Mouse (Mus musculus) natural killer cell, adult 2 months (primary cell): ENCODE data around the gene Tmem230.
"Not testable (repeated sequence)": the region's sequence is repeated elsewhere in the genome, so short reads cannot be mapped to it uniquely, and the experiment has no call there.

Experiments used
- DNase-seq, 2 experiments: peaks; one replicate each; pipeline ENCODE4 v3.0.0; 2022; ENCODE audit warnings: low spot score in 2 of 2

Gene Tmem230

GRCm38 (mm10) chr2:132272694-132273389 lies 25.2 kb upstream of the Tmem230 start:
- DNase-seq = no peak

- no peak for DNase-seq
Measured at GRCm38 (mm10) chr2:132270331-132270951, 22.8 kb upstream of the Tmem230 start.

GRCm38 (mm10) chr2:132269217-132269616 lies 21.6 kb upstream of the Tmem230 start:
- DNase-seq = peak; percentile 69 to 81

DNA sequence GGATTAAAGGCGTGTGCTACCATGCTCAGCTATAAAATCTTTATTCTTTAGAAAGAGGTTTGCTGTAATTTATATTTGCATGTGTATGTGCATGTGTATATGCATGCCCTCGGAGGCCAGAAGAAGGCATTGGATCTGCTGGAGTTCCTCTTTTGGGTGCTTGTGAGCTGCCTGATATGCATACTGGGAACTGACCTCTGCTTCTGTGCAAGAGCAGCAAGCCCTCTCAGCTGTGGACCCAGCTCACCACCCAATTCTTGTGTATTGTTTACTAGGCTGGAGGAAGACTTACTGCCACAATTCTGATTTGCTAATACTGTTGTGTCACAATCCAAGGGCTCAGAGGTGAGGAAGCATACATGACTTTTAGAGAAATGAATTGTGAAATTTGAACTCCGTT lies 18.5 kb upstream of the Tmem230 start:
- DNase-seq = no peak

GRCm38 (mm10) chr2:132265196-132265595 lies 17.6 kb upstream of the Tmem230 start:
- no peak for DNase-seq

DNA sequence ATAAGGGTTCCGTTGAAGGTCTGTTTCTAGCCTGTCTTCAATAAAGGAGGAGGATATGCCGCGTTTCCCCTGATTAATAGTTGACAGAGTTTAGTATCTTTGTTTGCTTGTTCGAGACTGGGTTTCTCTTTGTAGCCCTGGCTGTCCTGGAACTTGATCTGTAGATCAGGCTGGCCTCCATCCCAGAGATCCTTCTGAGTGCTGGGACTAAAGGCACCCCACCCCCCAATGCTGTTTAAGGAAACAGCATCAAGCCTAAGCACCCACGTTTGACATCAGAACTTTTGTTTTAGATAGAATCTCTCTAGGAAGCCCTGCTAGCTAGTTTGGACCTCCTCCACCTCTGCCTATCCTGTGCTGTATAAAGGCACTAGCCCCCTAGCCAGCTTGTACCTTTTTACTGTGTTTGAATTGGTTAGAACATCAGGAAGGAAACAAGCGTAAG lies 16.7 kb upstream of the Tmem230 start:
- DNase-seq = no peak

DNA sequence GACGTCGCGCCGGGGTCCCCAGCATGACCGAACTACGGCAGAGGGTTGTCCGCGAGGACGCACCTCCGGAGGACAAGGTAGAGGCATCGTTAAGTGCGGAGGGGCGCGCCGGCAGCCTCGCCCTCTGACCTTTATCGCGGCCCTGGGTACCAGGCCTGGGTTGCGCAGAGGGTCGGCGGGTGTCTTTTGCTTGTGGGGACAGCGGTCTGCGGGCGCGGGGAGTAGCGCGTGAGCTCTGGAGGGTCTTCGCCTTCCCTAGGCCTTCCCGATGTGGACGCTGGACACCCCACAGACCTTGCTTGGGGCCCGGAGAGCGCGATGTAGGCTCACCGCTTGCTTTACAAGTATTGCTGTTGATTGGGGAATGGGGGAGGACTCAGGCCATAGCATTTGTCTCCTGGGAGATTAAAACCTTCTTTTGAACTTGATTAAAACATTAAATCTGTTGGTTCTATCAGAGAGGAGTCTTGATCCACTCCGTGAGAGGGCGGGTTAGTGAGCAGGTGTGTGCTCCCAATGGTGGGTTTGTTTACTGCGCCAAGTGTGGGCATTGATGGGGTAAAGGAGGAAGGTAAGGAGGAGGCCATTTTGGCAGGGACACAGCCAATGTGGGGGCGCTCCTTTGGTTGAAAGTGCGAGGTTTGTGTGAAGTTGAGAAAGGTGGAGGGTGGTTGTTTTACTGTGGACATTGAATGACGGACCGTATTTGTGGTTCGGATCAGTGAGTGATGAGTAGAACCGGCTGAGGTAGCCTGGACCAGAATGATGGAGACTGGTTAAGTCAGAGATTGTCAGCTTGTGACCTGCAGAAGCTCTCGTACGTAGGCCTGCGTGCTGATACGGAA lies 16.0 kb upstream of the Tmem230 start:
- peak; percentile 63 for DNase-seq

- peak; percentile 99 for DNase-seq
Measured at GRCm38 (mm10) chr2:132262879-132263398, 15.3 kb upstream of the Tmem230 start, which contains the start of gene Cds2. Gene Cds2 (plus strand): TSS chr2:132263148.

DNA sequence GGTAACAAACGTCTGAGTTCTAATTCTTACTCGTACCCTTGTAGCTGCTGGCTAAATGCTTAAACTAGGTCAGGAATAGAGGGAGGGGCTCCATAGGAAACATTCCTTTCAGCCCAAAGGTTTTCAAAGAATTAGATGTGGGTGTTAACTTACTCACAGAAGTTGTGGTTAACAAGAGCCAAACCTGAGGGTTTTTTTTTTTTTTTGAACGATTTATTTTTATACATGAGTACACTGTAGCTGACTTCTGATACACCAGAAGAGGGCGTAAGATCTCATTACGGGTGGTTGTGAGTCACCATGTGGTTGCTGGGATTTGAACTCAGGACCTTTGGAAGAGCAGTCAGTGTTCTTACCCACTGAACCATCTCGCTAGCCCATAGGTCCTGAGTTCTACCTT lies 14.6 kb upstream of the Tmem230 start:
- no peak for DNase-seq

DNA sequence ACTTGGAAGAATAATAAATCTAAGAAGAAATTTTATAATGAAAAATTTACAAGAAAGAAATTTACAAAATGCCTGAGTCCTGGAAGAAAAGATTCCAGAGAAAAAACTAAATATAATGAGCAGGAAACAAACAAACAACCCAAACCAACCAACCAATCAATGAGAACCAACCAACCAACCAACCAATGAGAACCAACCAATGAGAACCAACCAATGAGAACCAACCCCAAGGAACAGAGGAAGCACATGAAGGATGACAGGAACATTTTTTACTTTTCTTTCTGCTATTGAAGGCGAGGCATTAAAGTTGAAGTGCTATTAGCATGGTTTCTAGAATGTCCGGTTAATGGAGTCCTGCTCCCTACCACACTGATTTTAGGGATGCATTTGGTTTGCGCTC lies 13.0 kb upstream of the Tmem230 start:
- DNase-seq = no peak

- DNase-seq = no peak
Measured at GRCm38 (mm10) chr2:132257350-132258068, 9.9 kb upstream of the Tmem230 start.

DNA sequence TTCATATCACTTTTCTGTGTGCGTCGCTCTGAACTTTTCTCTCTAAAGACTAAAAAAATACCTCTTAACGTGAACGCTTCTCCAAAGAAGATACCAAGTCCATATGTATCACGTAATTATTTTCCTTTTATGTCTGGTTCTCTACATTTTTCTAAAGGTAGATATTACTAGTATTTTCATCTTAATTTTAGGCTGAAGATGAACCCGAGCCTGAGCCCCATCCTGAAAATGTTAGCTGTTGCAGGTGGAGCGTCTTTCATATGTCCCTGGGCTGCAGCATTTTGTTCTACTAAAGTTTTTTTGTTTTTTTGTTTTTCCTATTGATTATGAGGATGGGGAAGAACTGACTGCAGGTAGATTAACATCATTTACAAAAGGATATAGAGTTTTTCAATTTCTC lies 6.0 kb upstream of the Tmem230 start:
- DNase-seq = no peak

DNA sequence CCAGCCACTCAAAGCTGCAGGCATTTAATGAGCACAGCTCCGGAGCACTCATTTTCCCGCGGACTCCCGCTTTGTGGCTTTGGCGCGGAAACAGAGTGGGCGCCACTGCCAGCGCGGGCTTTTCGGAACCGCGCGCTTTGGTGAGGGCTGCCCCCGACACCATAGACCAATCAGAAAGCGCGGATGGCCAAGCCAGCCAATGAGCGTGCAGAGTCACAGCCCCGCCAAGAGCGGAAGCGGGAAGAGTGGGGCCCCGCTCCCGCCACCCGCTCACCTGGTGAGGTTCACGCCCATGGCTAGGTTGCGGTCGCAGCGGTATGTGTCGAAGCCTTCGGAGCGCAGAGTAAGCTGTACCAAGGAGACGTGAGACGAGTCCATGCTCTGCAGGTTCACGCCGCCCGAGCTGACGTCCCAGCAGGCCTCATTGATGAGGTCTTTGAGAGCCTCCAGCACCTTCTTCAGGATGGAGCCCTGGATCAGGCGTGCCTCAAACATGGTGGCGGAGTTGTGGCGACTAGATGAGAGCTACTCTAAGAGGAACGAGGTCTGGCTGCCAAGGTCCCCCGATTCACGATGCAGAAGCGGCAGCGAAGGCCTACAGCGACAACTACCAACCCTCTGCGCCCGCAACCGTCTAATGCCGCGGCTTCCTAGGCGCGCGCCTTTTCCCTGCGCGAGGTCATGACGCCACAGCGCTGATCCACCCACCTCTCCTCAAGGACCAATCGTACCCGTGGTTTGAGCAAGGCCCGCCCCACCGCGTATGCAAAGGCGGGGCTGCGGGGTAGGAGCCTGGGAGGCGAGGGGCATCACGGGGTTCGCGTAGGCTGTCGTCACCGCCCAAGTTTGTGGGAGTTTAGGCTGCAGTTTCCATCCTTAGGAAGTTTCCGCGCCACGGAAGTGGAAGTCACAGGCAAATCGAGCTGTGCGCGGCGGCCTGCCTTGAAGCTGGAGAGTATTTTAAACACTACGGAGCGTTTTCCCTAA lies 5.2 kb upstream of the Tmem230 start, which contains the start of gene Pcna:
Gene Pcna, minus strand, starts transcription at position 773 of the 987 bp plus-strand sequence.
- peak; percentile 94 to 96 for DNase-seq

DNA sequence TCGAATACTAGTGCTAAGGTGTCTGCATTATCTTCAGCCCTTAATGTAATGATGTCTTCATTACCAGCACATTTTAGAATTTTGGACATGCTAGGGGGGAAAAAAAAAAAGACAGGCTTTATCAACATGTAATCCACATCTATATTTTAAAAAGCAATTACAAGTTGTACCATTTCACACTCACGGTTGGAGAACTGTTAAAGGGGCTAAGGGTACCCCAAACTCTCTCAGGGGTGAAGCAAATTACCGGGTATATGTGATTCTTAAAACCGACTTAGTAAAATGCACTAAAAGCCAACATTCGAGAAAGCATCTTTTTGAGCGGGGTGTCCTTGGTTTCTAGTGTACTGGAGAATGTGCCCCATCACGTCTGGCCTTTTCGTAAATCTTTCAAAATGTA lies 4.3 kb upstream of the Tmem230 start:
- DNase-seq = no peak

DNA sequence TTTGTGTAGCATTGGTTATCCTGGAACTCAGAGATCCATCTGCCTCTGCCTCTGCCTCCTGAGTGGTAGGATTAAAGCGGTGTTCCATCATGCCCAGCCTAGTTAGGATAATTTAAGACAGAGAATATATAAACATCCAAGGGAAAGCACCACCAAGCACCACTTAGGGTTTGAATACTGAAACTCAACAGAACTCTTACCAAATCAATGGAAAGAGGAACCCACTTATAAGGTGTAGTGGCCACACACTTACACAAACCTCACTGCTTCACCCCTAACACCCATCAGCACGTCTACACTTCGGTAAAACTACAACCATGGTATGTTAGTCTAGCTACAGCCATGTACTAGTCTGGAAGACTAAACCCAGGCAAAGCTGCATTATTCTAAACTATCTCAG lies 4.2 kb downstream of the Tmem230 start:
- DNase-seq = no peak

DNA sequence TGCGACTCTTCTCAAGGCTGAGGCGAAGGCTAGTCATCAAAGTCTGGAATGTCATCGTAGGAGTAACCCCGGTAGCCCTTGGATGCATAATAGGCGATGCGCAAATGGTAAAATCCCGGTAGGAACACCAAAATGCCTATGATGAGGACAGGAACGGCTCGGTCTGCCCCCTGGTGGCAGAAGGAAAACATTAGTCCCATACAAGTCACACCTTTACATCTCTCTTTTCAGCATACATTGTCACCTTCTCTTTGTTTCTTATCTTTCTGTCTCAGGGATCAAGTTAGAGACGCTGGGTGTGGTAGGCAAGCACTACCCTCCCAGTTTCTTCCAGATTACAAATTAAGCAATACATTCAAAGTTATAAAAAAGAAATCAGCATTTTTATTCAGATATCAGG lies 7.2 kb downstream of the Tmem230 start:
- DNase-seq = peak in 1 of 2 experiments; percentile 28

- not testable (repeated sequence) for DNase-seq
Measured at GRCm38 (mm10) chr2:132239434-132239833, 8.2 kb downstream of the Tmem230 start.

GRCm38 (mm10) chr2:132235975-132236374 lies 11.6 kb downstream of the Tmem230 start:
- no peak for DNase-seq

DNA sequence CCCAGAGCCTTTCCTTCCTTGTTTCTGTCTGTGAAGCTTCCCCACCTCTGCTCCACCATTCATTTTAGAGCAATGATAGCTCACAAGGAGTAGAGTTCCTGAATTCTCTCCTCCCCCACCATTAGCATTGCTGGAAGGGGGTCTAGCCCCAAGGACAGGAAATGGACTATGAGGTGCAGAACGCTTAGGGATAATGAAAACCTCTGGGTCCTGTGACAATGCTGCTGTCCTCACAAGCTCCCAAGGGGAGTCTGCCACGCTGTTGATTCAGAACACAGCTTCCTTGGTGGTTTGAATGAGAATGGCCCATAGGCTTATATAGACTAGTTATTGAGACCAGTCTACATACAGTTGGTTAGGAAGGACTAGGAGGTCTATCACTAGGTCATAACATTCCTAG lies 12.3 kb downstream of the Tmem230 start:
- no peak for DNase-seq
